Mouse (Mus musculus) cortical plate, adult 2 months (tissue): ENCODE results near the gene Trpm5. TPM values are rescaled to one million over a fixed set of nuclear protein-coding genes. Genes with fewer than 3 reads are reported as not detected.
A peak's percentile ranks its signal among the peaks of the same experiment; 100 is the strongest.

Experiments used
- H3K27ac ChIP-seq: fragments of 200-500 bp; 2 replicates; pipeline ENCODE4 v1.5.1; 2012; ENCODE audit warnings: low read length, control low read depth, inconsistent platforms; ENCODE audit not compliant: insufficient read depth
- H3K4me1 ChIP-seq: fragments of 200-500 bp; 2 replicates; pipeline ENCODE4 v1.6.1; 2011; ENCODE audit warnings: low read length; ENCODE audit not compliant: control insufficient read depth, insufficient read depth
- H3K4me3 ChIP-seq: fragments of 200-500 bp; 2 replicates; pipeline ENCODE4 v1.5.1; 2011; ENCODE audit warnings: mild to moderate bottlenecking, low read length, control low read depth; ENCODE audit not compliant: insufficient read depth
- CTCF ChIP-seq: fragments of 200-500 bp; IDR thresholded peaks from 2 replicates; pipeline ENCODE4 v1.5.1; 2011; ENCODE audit warnings: mild to moderate bottlenecking, control low read depth, low read length; ENCODE audit not compliant: insufficient read depth; ENCODE audit errors: extremely low read depth
- POLR2A ChIP-seq: fragments of 200-500 bp; IDR thresholded peaks from 2 replicates; pipeline ENCODE4 v1.6.1; 2011; ENCODE audit warnings: mild to moderate bottlenecking, low read length, control low read depth; ENCODE audit not compliant: insufficient read depth; ENCODE audit errors: extremely low read depth
- polyA plus RNA-seq: library from polyadenylated mRNA; depleted of rRNA; stranded (reverse); fragments of >200 nt; gene quantifications from 2 replicates; pipeline ENCODE4 v1.2.3, GENCODE M21; 2012

Gene Trpm5
- polyA plus RNA-seq, 1 experiment: not detected

GRCm38 (mm10) chr7:143106672-143107465 is 12.4 kb upstream of the Trpm5 start:
- no peak overlapping the region for H3K27ac ChIP-seq
- H3K4me3 ChIP-seq: no peak overlapping the region
- no peaks in the 10 kb centered on the region for H3K4me1 ChIP-seq
- no peak for TF ChIP-seq CTCF
- no peak for TF ChIP-seq POLR2A

GRCm38 (mm10) chr7:143106062-143106461 is 11.6 kb upstream of the Trpm5 start, which contains the start of gene Kcnq1:
Gene Kcnq1, plus strand, starts transcription at chr7:143106362.
- Histone ChIP-seq H3K4me1 (no peaks in the 10 kb centered on the region), H3K27ac (no peak within 1 kb of the TSS), H3K4me3 (no peak within 1 kb of the TSS)
- TF ChIP-seq CTCF (no peak), POLR2A (no peak)

- no peak for TF ChIP-seq POLR2A
- no peak for TF ChIP-seq CTCF
- H3K4me3 ChIP-seq: no peak overlapping the region
- H3K4me1 ChIP-seq: no peaks in the 10 kb centered on the region
- no peak overlapping the region for H3K27ac ChIP-seq
Observed at GRCm38 (mm10) chr7:143105258-143105897, 10.9 kb upstream of the Trpm5 start.

GRCm38 (mm10) chr7:143100759-143101158 is 6.3 kb upstream of the Trpm5 start:
- TF ChIP-seq POLR2A (no peak), CTCF (no peak)
- no peaks in the 10 kb centered on the region for H3K4me1 ChIP-seq
- H3K4me3 ChIP-seq: no peak overlapping the region
- no peak overlapping the region for H3K27ac ChIP-seq

- TF ChIP-seq CTCF: no peak
- TF ChIP-seq POLR2A: no peak
- H3K4me1 ChIP-seq: no peaks in the 10 kb centered on the region
- no peak overlapping the region for H3K4me3 ChIP-seq
- no peak overlapping the region for H3K27ac ChIP-seq
Observed at GRCm38 (mm10) chr7:143095554-143095907, 1.1 kb upstream of the Trpm5 start.

- Histone ChIP-seq H3K27ac (no peak overlapping the region), H3K4me3 (no peak overlapping the region), H3K4me1 (no peaks in the 10 kb centered on the region)
- TF ChIP-seq POLR2A (no peak), CTCF (no peak)
Observed at GRCm38 (mm10) chr7:143093847-143094246, 595 bp downstream of the Trpm5 start.

- Histone ChIP-seq H3K4me3 (no peak overlapping the region), H3K27ac (no peak overlapping the region), H3K4me1 (no peaks in the 10 kb centered on the region)
- TF ChIP-seq POLR2A (no peak), CTCF (peak; percentile 35)
Observed at GRCm38 (mm10) chr7:143087070-143087579, 7.3 kb downstream of the Trpm5 start.

- no peak overlapping the region for H3K4me3 ChIP-seq
- TF ChIP-seq CTCF: peak; percentile 71
- no peak for TF ChIP-seq POLR2A
- H3K4me1 ChIP-seq: no peaks in the 10 kb centered on the region
- no peak overlapping the region for H3K27ac ChIP-seq
Observed at GRCm38 (mm10) chr7:143086366-143086765, 8.1 kb downstream of the Trpm5 start.

- H3K4me1 ChIP-seq: no peaks in the 10 kb centered on the region
- TF ChIP-seq POLR2A (no peak), CTCF (no peak)
- H3K27ac ChIP-seq: no peak overlapping the region
- H3K4me3 ChIP-seq: no peak overlapping the region
Observed at GRCm38 (mm10) chr7:143083708-143084107, 10.7 kb downstream of the Trpm5 start.

- TF ChIP-seq POLR2A (no peak), CTCF (no peak)
- no peak overlapping the region for H3K4me3 ChIP-seq
- no peak overlapping the region for H3K27ac ChIP-seq
- H3K4me1 ChIP-seq: no peaks in the 10 kb centered on the region
Observed at GRCm38 (mm10) chr7:143082024-143082423, 12.4 kb downstream of the Trpm5 start.
